ENCODE assay signal across 28 mouse cellular contexts in the genomic region with DNA sequence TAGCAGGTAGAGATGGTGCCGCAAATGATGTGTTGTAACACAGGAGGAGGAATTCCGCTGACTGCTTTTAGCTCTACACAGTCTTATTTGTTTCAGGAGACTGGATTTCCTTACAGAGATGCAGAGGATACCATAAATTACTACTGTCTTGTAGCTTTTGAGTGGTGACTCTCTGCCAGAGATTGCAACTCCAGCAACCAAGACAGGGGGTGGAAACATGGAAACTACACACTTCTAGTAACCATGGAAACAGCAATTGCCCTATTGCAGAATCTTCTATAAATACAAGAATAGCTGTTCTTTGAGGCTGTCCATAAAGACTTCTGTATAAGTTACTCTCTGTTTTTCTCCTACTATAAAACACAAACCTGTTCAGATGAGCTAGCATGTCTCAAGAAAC.
A peak's percentile ranks its signal among the peaks of the same experiment; 100 is the strongest.
DNase-seq lines count a peak whose midpoint lies in the region; ATAC-seq and TF ChIP-seq lines count a peak whose summit lies in the region.
"Had no signal": no experiment of that assay in that cellular context is flagged by ENCODE, and none has a peak within 500 bp of the region (broad histone marks: within the 10 kb centered on the region; RNA-seq: fewer than 3 reads in every experiment).

No protein-coding gene starts in this region.

- no peaks in the 10 kb centered on the region for H3K9me3 ChIP-seq in forebrain, embryonic 16.5 days (ENCODE audit: control insufficient read depth, low read length)
- H3K9me3 ChIP-seq in forebrain, embryonic 12.5 days: no peaks in the 10 kb centered on the region
- H3K9me3 ChIP-seq: embryonic facial prominence, embryonic 13.5 days; heart, embryonic 12.5 days; hindbrain, embryonic 12.5 days; limb, embryonic 12.5 days had no signal

- H3K4me2 ChIP-seq in forebrain, embryonic 16.5 days (ENCODE audit: low read length): no peak overlapping the region
- H3K4me2 ChIP-seq in forebrain, embryonic 12.5 days: no peak overlapping the region
- H3K4me2 ChIP-seq: embryonic facial prominence, embryonic 13.5 days; heart, embryonic 12.5 days; hindbrain, embryonic 12.5 days; limb, embryonic 12.5 days; liver, embryonic 11.5 days had no signal

- H3K9ac ChIP-seq in forebrain, embryonic 16.5 days (replicated peaks; ENCODE audit: low read depth, low read length): no peak overlapping the region
- H3K9ac ChIP-seq in forebrain, embryonic 12.5 days: no peak overlapping the region
- H3K9ac ChIP-seq: embryonic facial prominence, embryonic 13.5 days; heart, embryonic 12.5 days; hindbrain, embryonic 12.5 days; limb, embryonic 12.5 days; liver, postnatal 0 days had no signal

- peak; percentile 45 for ATAC-seq in forebrain, embryonic 16.5 days
- ATAC-seq in forebrain, embryonic 12.5 days (ENCODE audit: low FRiP score): no peak
- ATAC-seq: liver, postnatal 0 days; lung, postnatal 0 days had no signal

- H3K36me3 ChIP-seq in forebrain, embryonic 16.5 days (ENCODE audit: control insufficient read depth, insufficient read depth): no peaks in the 10 kb centered on the region
- H3K36me3 ChIP-seq in forebrain, embryonic 12.5 days (replicated peaks): no peaks in the 10 kb centered on the region
- H3K36me3 ChIP-seq: embryonic facial prominence, embryonic 13.5 days; heart, embryonic 12.5 days; hindbrain, embryonic 12.5 days; limb, embryonic 12.5 days had no signal

- H3K27me3 ChIP-seq in forebrain, embryonic 16.5 days (replicated peaks; ENCODE audit: control insufficient read depth, insufficient read depth, low read length): no peaks in the 10 kb centered on the region
- no peaks in the 10 kb centered on the region for H3K27me3 ChIP-seq in forebrain, embryonic 12.5 days
- H3K27me3 ChIP-seq: embryonic facial prominence, embryonic 13.5 days; heart, embryonic 12.5 days; hindbrain, embryonic 12.5 days; limb, embryonic 12.5 days had no signal

- H3K27ac ChIP-seq in forebrain, embryonic 16.5 days (ENCODE audit: low read length): no peak overlapping the region
- no peak overlapping the region for H3K27ac ChIP-seq in forebrain, embryonic 12.5 days
- H3K27ac ChIP-seq in olfactory bulb, adult 2 months (ENCODE audit: insufficient read depth, low read depth, low read length): peak overlapping the region; percentile 92
- H3K27ac ChIP-seq: embryonic facial prominence, embryonic 13.5 days; hindbrain, embryonic 12.5 days; limb, embryonic 12.5 days; macrophage had no signal

- WGBS in forebrain, embryonic 16.5 days: 94% methylated on average over 2 of the region's 2 CpGs
- WGBS in forebrain, embryonic 12.5 days: 98% methylated on average over 2 of the region's 2 CpGs
- 29% methylated on average over 2 of the region's 2 CpGs for WGBS in olfactory bulb, adult 2 months

- peaks cover 5% of the 10 kb centered on the region; the same call in 1 of the 2 replicates for H3K4me1 ChIP-seq in forebrain, embryonic 16.5 days (replicated peaks; ENCODE audit: control insufficient read depth, insufficient read depth, low read length)
- H3K4me1 ChIP-seq in forebrain, embryonic 12.5 days: no peaks in the 10 kb centered on the region
- H3K4me1 ChIP-seq in olfactory bulb, adult 2 months (ENCODE audit: control insufficient read depth, insufficient read depth, low read length): 0 out of 2 replicates have a peak, but pooled peaks cover 2% of the 10 kb centered on the region
- H3K4me1 ChIP-seq: heart, embryonic 12.5 days; hindbrain, embryonic 12.5 days had no signal

- no peak overlapping the region for H3K4me3 ChIP-seq in forebrain, embryonic 16.5 days (replicated peaks; ENCODE audit: low read length)
- H3K4me3 ChIP-seq in forebrain, embryonic 12.5 days (replicated peaks): no peak overlapping the region
- H3K4me3 ChIP-seq in olfactory bulb, adult 2 months (ENCODE audit: insufficient read depth, low read depth, low read length): no peak overlapping the region
- H3K4me3 ChIP-seq: embryonic facial prominence, embryonic 13.5 days; erythroblast, embryonic 14.5 days; heart, embryonic 12.5 days; hindbrain, embryonic 12.5 days; limb, embryonic 12.5 days had no signal

- peak; percentile 23 for DNase-seq in left cerebral cortex, adult 11 months (ENCODE audit: low spot score)
- DNase-seq in left cerebral cortex, postnatal 4 days: no peak
- DNase-seq in right cerebral cortex, adult 2 months (ENCODE audit: low spot score in 2 of 2): peak; percentile 21 to 26
- no peak for DNase-seq in right cerebral cortex, postnatal 4 days
- DNase-seq in MN1 (ENCODE audit: low spot score): no peak
- DNase-seq: adrenal gland, postnatal 36 days; cerebellum, adult 18-20 months; cerebellum, postnatal 36 days; embryo, embryonic 11 days; gastrocnemius, postnatal 10 days; heart, adult 18-20 months; heart, postnatal 10 days; kidney, adult 18-20 months; kidney, postnatal 4 days; liver, postnatal 0 days; thymus, adult 2 months; thymus, postnatal 4 days had no signal

- intact Hi-C loops in left cerebral cortex, postnatal 4 days (cut with DNase I): no loop called here

- no peak for TF ChIP-seq POLR2A in olfactory bulb, adult 2 months (IDR thresholded peaks at IDR 0.05; ENCODE audit: insufficient read depth, low read depth, low read length)

- TF ChIP-seq CTCF in olfactory bulb, adult 2 months (IDR thresholded peaks at IDR 0.05; ENCODE audit: insufficient read depth, low read depth, low read length): no peak

Comparison
In these comparisons a context has a peak if more than half of its experiments do, and no peak if none do; other contexts are left out.
1. DNase-seq: peak in left cerebral cortex, adult 11 months (single experiment) and right cerebral cortex, adult 2 months (2 of 2); none in left cerebral cortex, postnatal 4 days (single experiment), right cerebral cortex, postnatal 4 days (single experiment) and MN1 (single experiment).